Mouse (Mus musculus) lung, postnatal 0 days (tissue): ENCODE data around the gene Lgals2.

Experiments
- CTCF ChIP-seq: IDR thresholded peaks from 2 replicates; pipeline ENCODE4 v1.5.1; 2016; ENCODE audit warnings: antibody characterized with exemption, mild to moderate bottlenecking
- EP300 ChIP-seq: IDR thresholded peaks from 2 replicates; pipeline ENCODE4 v1.6.1; 2016; ENCODE audit warnings: antibody characterized with exemption, mild to moderate bottlenecking, control low read depth

DNA sequence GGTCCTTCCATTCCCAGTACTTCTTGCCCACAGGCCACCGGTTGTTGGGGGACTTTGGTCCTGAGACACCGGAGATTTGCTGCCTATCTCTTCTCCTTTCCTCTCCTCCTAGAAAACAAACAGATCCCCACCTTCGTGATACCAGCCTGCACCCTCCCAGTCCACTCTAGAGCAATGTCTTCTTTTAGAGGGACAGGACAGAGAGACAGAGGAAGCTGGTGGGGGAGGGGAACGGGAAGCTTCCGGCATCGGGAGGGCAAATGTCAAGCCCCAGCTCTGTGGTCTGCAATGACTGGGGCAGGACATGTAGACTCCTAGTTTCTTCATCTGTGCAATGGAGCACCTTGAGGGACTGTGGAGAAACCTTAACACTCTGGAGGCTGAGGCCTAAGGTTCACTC lies 4.4 kb upstream of the Lgals2 start:
- TF ChIP-seq CTCF: no peak
- no peak for TF ChIP-seq EP300
